14 mouse cellular contexts compared by ENCODE assay signal in genomic region chr19:31680821-31681220, GRCm38 (mm10).
DNase-seq lines count a peak whose midpoint lies in the region; ATAC-seq and TF ChIP-seq lines count a peak whose summit lies in the region.
"Had no signal": no experiment of that assay in that cellular context is flagged by ENCODE, and none has a peak within 500 bp of the region (broad histone marks: within the 10 kb centered on the region; RNA-seq: fewer than 3 reads in every experiment).

No protein-coding gene starts in this region.

- 26% methylated on average over 1 of the region's 1 CpGs for WGBS in heart, postnatal 0 days
- WGBS in liver, adult 2 months, result 8% methylated on average over 1 of the region's 1 CpGs
- WGBS in liver, embryonic 12.5 days (ENCODE audit: insufficient replicate concordance), result 24% methylated on average over 1 of the region's 1 CpGs

- no peaks in the 10 kb centered on the region for H3K9me3 ChIP-seq in heart, postnatal 0 days (replicated peaks; ENCODE audit: control insufficient read depth, low read length)
- H3K9me3 ChIP-seq in liver, embryonic 12.5 days (replicated peaks), result no peaks in the 10 kb centered on the region
- H3K9me3 ChIP-seq: G1E; hindbrain, embryonic 15.5 days; midbrain, embryonic 12.5 days had no signal

- peak; percentile 60 for TF ChIP-seq CTCF in heart, postnatal 0 days (IDR thresholded peaks at IDR 0.05; ENCODE audit: low read depth)
- TF ChIP-seq CTCF in liver, adult 2 months (IDR thresholded peaks at IDR 0.05; ENCODE audit: low read depth, low read length), result no peak; the same call in 1 of the 2 replicates

- DNase-seq in heart, postnatal 0 days (ENCODE audit: low spot score), result peak; percentile 40
- DNase-seq in heart, adult 9 months (ENCODE audit: low spot score in 2 of 2), result no peak
- peak; percentile 16 for DNase-seq in liver, adult 2 months (ENCODE audit: extremely low read depth, low read depth, low spot score)
- peak; percentile 80 for DNase-seq in NIH3T3 (ENCODE audit: low read depth)
- peak; percentile 34 for DNase-seq in lung, postnatal 36 days
- DNase-seq in urinary bladder, postnatal 25 days (ENCODE audit: low spot score), result no peak
- DNase-seq: adrenal gland, postnatal 14 days; cerebellum, adult 2 months; liver had no signal

- no peak overlapping the region for H3K4me3 ChIP-seq in heart, postnatal 0 days (ENCODE audit: low read depth, low read length)
- H3K4me3 ChIP-seq in liver, adult 2 months (ENCODE audit: insufficient read depth, low read depth, low read length), result no peak overlapping the region
- no peak overlapping the region for H3K4me3 ChIP-seq in liver, embryonic 12.5 days
- H3K4me3 ChIP-seq: erythroblast, embryonic 14.5 days; hindbrain, embryonic 15.5 days; midbrain, embryonic 12.5 days had no signal

- no peak for ATAC-seq in heart, postnatal 0 days (ENCODE audit: insufficient read depth, low read depth)
- no peak for ATAC-seq in liver, embryonic 12.5 days

- H3K4me2 ChIP-seq in heart, postnatal 0 days (ENCODE audit: low read depth, low read length), result no peak overlapping the region
- H3K4me2 ChIP-seq in liver, embryonic 12.5 days, result no peak overlapping the region
- H3K4me2 ChIP-seq: hindbrain, embryonic 15.5 days; midbrain, embryonic 12.5 days had no signal

- H3K36me3 ChIP-seq in heart, postnatal 0 days (replicated peaks; ENCODE audit: control insufficient read depth, insufficient read depth, low read length), result no peaks in the 10 kb centered on the region
- H3K36me3 ChIP-seq in liver, adult 2 months (ENCODE audit: control insufficient read depth, insufficient read depth, low read length), result no peaks in the 10 kb centered on the region
- no peaks in the 10 kb centered on the region for H3K36me3 ChIP-seq in liver, embryonic 12.5 days
- H3K36me3 ChIP-seq: G1E; hindbrain, embryonic 15.5 days; midbrain, embryonic 12.5 days had no signal

- no peak for TF ChIP-seq POLR2A in liver, adult 2 months (IDR thresholded peaks at IDR 0.05; ENCODE audit: extremely low read depth, insufficient read depth, low read length)

- H3K4me1 ChIP-seq in heart, postnatal 0 days (ENCODE audit: control insufficient read depth, insufficient read depth), result no peaks in the 10 kb centered on the region
- H3K4me1 ChIP-seq in liver, adult 2 months (ENCODE audit: control insufficient read depth, insufficient read depth, low read length), result no peaks in the 10 kb centered on the region
- H3K4me1 ChIP-seq in liver, embryonic 12.5 days, result no peaks in the 10 kb centered on the region
- H3K4me1 ChIP-seq: hindbrain, embryonic 15.5 days; midbrain, embryonic 12.5 days had no signal

- no peak overlapping the region for H3K27ac ChIP-seq in heart, postnatal 0 days (ENCODE audit: low read depth)
- H3K27ac ChIP-seq in liver, adult 2 months (replicated peaks; ENCODE audit: insufficient read depth, low read depth, low read length), result no peak overlapping the region
- H3K27ac ChIP-seq in liver, embryonic 12.5 days, result no peak overlapping the region
- H3K27ac ChIP-seq: hindbrain, embryonic 15.5 days; midbrain, embryonic 12.5 days had no signal

- H3K9ac ChIP-seq in heart, postnatal 0 days (replicated peaks; ENCODE audit: low read depth, low read length), result no peak overlapping the region
- H3K9ac ChIP-seq in liver, adult 2 months (ENCODE audit: low read depth, low read length), result no peak overlapping the region
- H3K9ac ChIP-seq in liver, embryonic 12.5 days, result no peak overlapping the region
- H3K9ac ChIP-seq: hindbrain, embryonic 15.5 days; midbrain, embryonic 12.5 days had no signal

- H3K27me3 ChIP-seq in heart, postnatal 0 days (ENCODE audit: control insufficient read depth, insufficient read depth, low read length), result no peaks in the 10 kb centered on the region
- H3K27me3 ChIP-seq in liver, adult 2 months (ENCODE audit: control insufficient read depth, insufficient read depth, low read length), result no peaks in the 10 kb centered on the region
- H3K27me3 ChIP-seq in liver, embryonic 12.5 days (replicated peaks), result no peaks in the 10 kb centered on the region
- H3K27me3 ChIP-seq: hindbrain, embryonic 15.5 days; midbrain, embryonic 12.5 days had no signal

- no peak for TF ChIP-seq EP300 in heart, postnatal 0 days (IDR thresholded peaks at IDR 0.05; ENCODE audit: low read depth)

- no peaks in the 10 kb centered on the region for H3K79me2 ChIP-seq in liver, adult 2 months (ENCODE audit: control insufficient read depth, insufficient read depth, low read length)

Comparison
In these comparisons a context has a peak if more than half of its experiments do, and no peak if none do; other contexts are left out.
1. DNase-seq: peak in heart, postnatal 0 days (single experiment), liver, adult 2 months (single experiment), NIH3T3 (single experiment) and lung, postnatal 36 days (single experiment); none in heart, adult 9 months (0 of 2) and urinary bladder, postnatal 25 days (single experiment).